Mouse (Mus musculus): Measurements from ENCODE around the gene Ccdc77. TPM values are rescaled to one million over a fixed set of nuclear protein-coding genes. Genes with fewer than 3 reads are reported as not detected.

Gene Ccdc77
- total and polyA plus RNA-seq, 2 experiments from 2014 or later = 4.8 to 13.4 TPM

GRCm38 (mm10) chr6:120309787-120310186 is 54.4 kb downstream of the Ccdc77 start:
- H3K36me3 ChIP-seq (replicated peaks; ENCODE audit: control insufficient read depth, insufficient read depth, low read length) = no peaks in the 10 kb centered on the region
- H3K9me3 ChIP-seq (replicated peaks; ENCODE audit: control insufficient read depth, low read length) = no peaks in the 10 kb centered on the region
- DNase-seq (ENCODE audit: low spot score) = no peak
- no peak for TF ChIP-seq EP300 (IDR thresholded peaks at IDR 0.05; ENCODE audit: low read depth)
- no peak for TF ChIP-seq CTCF (IDR thresholded peaks at IDR 0.05; ENCODE audit: low read depth)
- H3K9ac ChIP-seq (replicated peaks; ENCODE audit: low read depth, low read length) = no peak overlapping the region
- 22% methylated on average over 3 of the region's 3 CpGs for WGBS
- no peak overlapping the region; the same call in 1 of the 2 replicates for H3K4me2 ChIP-seq (ENCODE audit: low read depth, low read length)
- H3K4me1 ChIP-seq (ENCODE audit: control insufficient read depth, insufficient read depth) = 0 out of 2 replicates have a peak, but pooled peaks cover 2% of the 10 kb centered on the region
- no peak for ATAC-seq (ENCODE audit: insufficient read depth, low read depth)
- H3K4me3 ChIP-seq (ENCODE audit: low read depth, low read length) = no peak overlapping the region
- no peak overlapping the region for H3K27ac ChIP-seq (ENCODE audit: low read depth)
- H3K27me3 ChIP-seq (ENCODE audit: control insufficient read depth, insufficient read depth, low read length) = no peaks in the 10 kb centered on the region

GRCm38 (mm10) chr6:120309338-120309737 is 54.8 kb downstream of the Ccdc77 start:
- no peak overlapping the region for H3K4me3 ChIP-seq (ENCODE audit: low read depth, low read length)
- no peaks in the 10 kb centered on the region for H3K36me3 ChIP-seq (replicated peaks; ENCODE audit: control insufficient read depth, insufficient read depth, low read length)
- H3K9me3 ChIP-seq (replicated peaks; ENCODE audit: control insufficient read depth, low read length) = no peaks in the 10 kb centered on the region
- WGBS = 40% methylated on average over 9 of the region's 9 CpGs
- ATAC-seq (ENCODE audit: insufficient read depth, low read depth) (no peak; the same call in 1 of the 2 replicates), DNase-seq (ENCODE audit: low spot score) (no peak)
- 0 out of 2 replicates have a peak, but pooled peaks cover 2% of the 10 kb centered on the region for H3K4me1 ChIP-seq (ENCODE audit: control insufficient read depth, insufficient read depth)
- no peak overlapping the region for H3K27ac ChIP-seq (ENCODE audit: low read depth)
- TF ChIP-seq EP300 (IDR thresholded peaks at IDR 0.05; ENCODE audit: low read depth) (no peak), CTCF (IDR thresholded peaks at IDR 0.05; ENCODE audit: low read depth) (no peak)
- no peak overlapping the region; the same call in 1 of the 2 replicates for H3K4me2 ChIP-seq (ENCODE audit: low read depth, low read length)
- no peak overlapping the region for H3K9ac ChIP-seq (replicated peaks; ENCODE audit: low read depth, low read length)
- H3K27me3 ChIP-seq (ENCODE audit: control insufficient read depth, insufficient read depth, low read length) = no peaks in the 10 kb centered on the region

GRCm38 (mm10) chr6:120306859-120307594 is 57.1 kb downstream of the Ccdc77 start:
- peak; percentile 35 for DNase-seq (ENCODE audit: low spot score)
- ATAC-seq (ENCODE audit: insufficient read depth, low read depth) = no peak

GRCm38 (mm10) chr6:120302755-120303316 is 61.3 kb downstream of the Ccdc77 start:
- 17% methylated on average over 16 of the region's 16 CpGs for WGBS
- peak; percentile 43 for TF ChIP-seq CTCF (IDR thresholded peaks at IDR 0.05; ENCODE audit: low read depth)
- TF ChIP-seq EP300 (IDR thresholded peaks at IDR 0.05; ENCODE audit: low read depth) = no peak
- H3K4me2 ChIP-seq (ENCODE audit: low read depth, low read length) = peak overlapping the region; percentile 40
- no peaks in the 10 kb centered on the region for H3K4me1 ChIP-seq (ENCODE audit: control insufficient read depth, insufficient read depth)
- no peaks in the 10 kb centered on the region for H3K36me3 ChIP-seq (replicated peaks; ENCODE audit: control insufficient read depth, insufficient read depth, low read length)
- peak; percentile 18 for DNase-seq (ENCODE audit: low spot score)
- H3K9me3 ChIP-seq (replicated peaks; ENCODE audit: control insufficient read depth, low read length) = no peaks in the 10 kb centered on the region
- H3K9ac ChIP-seq (replicated peaks; ENCODE audit: low read depth, low read length) = no peak overlapping the region
- no peak overlapping the region for H3K4me3 ChIP-seq (ENCODE audit: low read depth, low read length)
- H3K27ac ChIP-seq (ENCODE audit: low read depth) = no peak overlapping the region
- ATAC-seq (ENCODE audit: insufficient read depth, low read depth) = no peak
- peaks cover 4% of the 10 kb centered on the region; the same call in 1 of the 2 replicates for H3K27me3 ChIP-seq (ENCODE audit: control insufficient read depth, insufficient read depth, low read length)

More at GRCm38 (mm10) chr6:120306859-120307594, 57.1 kb downstream of the Ccdc77 start:
- H3K27ac ChIP-seq (ENCODE audit: low read depth) = no peak overlapping the region
- TF ChIP-seq CTCF (IDR thresholded peaks at IDR 0.05; ENCODE audit: low read depth) = no peak
- no peak for TF ChIP-seq EP300 (IDR thresholded peaks at IDR 0.05; ENCODE audit: low read depth)
- 86% methylated on average over 3 of the region's 3 CpGs for WGBS
- 0 out of 2 replicates have a peak, but pooled peaks cover 2% of the 10 kb centered on the region for H3K4me1 ChIP-seq (ENCODE audit: control insufficient read depth, insufficient read depth)
- H3K36me3 ChIP-seq (replicated peaks; ENCODE audit: control insufficient read depth, insufficient read depth, low read length) = no peaks in the 10 kb centered on the region
- H3K4me2 ChIP-seq (ENCODE audit: low read depth, low read length) = no peak overlapping the region
- no peaks in the 10 kb centered on the region for H3K9me3 ChIP-seq (replicated peaks; ENCODE audit: control insufficient read depth, low read length)
- H3K4me3 ChIP-seq (ENCODE audit: low read depth, low read length) = no peak overlapping the region
- no peak overlapping the region for H3K9ac ChIP-seq (replicated peaks; ENCODE audit: low read depth, low read length)
- H3K27me3 ChIP-seq (ENCODE audit: control insufficient read depth, insufficient read depth, low read length) = peaks cover 4% of the 10 kb centered on the region; the same call in 1 of the 2 replicates

- Histone ChIP-seq H3K9me3 (replicated peaks; ENCODE audit: control insufficient read depth, low read length) (no peaks in the 10 kb centered on the region), H3K4me3 (ENCODE audit: low read depth, low read length) (no peak overlapping the region), H3K27ac (ENCODE audit: low read depth) (no peak overlapping the region), H3K9ac (replicated peaks; ENCODE audit: low read depth, low read length) (no peak overlapping the region), H3K36me3 (replicated peaks; ENCODE audit: control insufficient read depth, insufficient read depth, low read length) (no peaks in the 10 kb centered on the region), H3K4me1 (ENCODE audit: control insufficient read depth, insufficient read depth) (no peaks in the 10 kb centered on the region), H3K27me3 (ENCODE audit: control insufficient read depth, insufficient read depth, low read length) (peaks cover 4% of the 10 kb centered on the region), H3K4me2 (ENCODE audit: low read depth, low read length) (no peak overlapping the region)
- DNase-seq (ENCODE audit: low spot score) (peak; percentile 64), ATAC-seq (ENCODE audit: insufficient read depth, low read depth) (peak; percentile 77)
- TF ChIP-seq CTCF (IDR thresholded peaks at IDR 0.05; ENCODE audit: low read depth) (peak; percentile 74), EP300 (IDR thresholded peaks at IDR 0.05; ENCODE audit: low read depth) (no peak)
- WGBS = 17% methylated on average over 6 of the region's 6 CpGs
Measured at GRCm38 (mm10) chr6:120301137-120301536, 63.0 kb downstream of the Ccdc77 start.
